Mouse (Mus musculus) layer of hippocampus, adult 18-20 months (tissue): ENCODE data around the gene Csnk2a1. TPM values are rescaled to one million over a fixed set of nuclear protein-coding genes. Genes with fewer than 3 reads are reported as not detected.
"Not testable (repeated sequence)": the region's sequence is repeated elsewhere in the genome, so short reads cannot be mapped to it uniquely, and the experiment has no call there.

ENCODE experiments used
- DNase-seq, 2 experiments: peaks; one replicate each; pipeline ENCODE4 v3.0.0; 2022; ENCODE audit warnings: low spot score in 2 of 2
- total RNA-seq, 2 experiments: library from RNA; stranded (reverse); gene quantifications; 2 replicates each; pipeline ENCODE4 v1.2.3; 2021

Gene Csnk2a1
- total RNA-seq, 2 experiments from 2014 or later: 92.6 to 95.5 TPM

GRCm38 (mm10) chr2:152230046-152230445 lies 3.4 kb downstream of the Csnk2a1 start:
- DNase-seq: no peak

GRCm38 (mm10) chr2:152237926-152238325 lies 11.3 kb downstream of the Csnk2a1 start:
- DNase-seq: no peak

- DNase-seq: no peak
Observed at GRCm38 (mm10) chr2:152240580-152240979, 13.9 kb downstream of the Csnk2a1 start.

- DNase-seq: no peak
Observed at GRCm38 (mm10) chr2:152247213-152247612, 20.6 kb downstream of the Csnk2a1 start.

GRCm38 (mm10) chr2:152250511-152250910 lies 23.9 kb downstream of the Csnk2a1 start:
- DNase-seq: no peak

GRCm38 (mm10) chr2:152259739-152260138 lies 33.1 kb downstream of the Csnk2a1 start:
- DNase-seq: no peak

- DNase-seq: no peak
Observed at GRCm38 (mm10) chr2:152273639-152274038, 47.0 kb downstream of the Csnk2a1 start.

- no peak for DNase-seq
Observed at GRCm38 (mm10) chr2:152281407-152281806, 54.8 kb downstream of the Csnk2a1 start.

GRCm38 (mm10) chr2:152287560-152287959 lies 60.9 kb downstream of the Csnk2a1 start:
- no peak for DNase-seq

GRCm38 (mm10) chr2:152288046-152288445 lies 61.4 kb downstream of the Csnk2a1 start:
- no peak for DNase-seq

GRCm38 (mm10) chr2:152289623-152290022 lies 63.0 kb downstream of the Csnk2a1 start:
- not testable (repeated sequence) for DNase-seq

- no peak for DNase-seq
Observed at GRCm38 (mm10) chr2:152292475-152292874, 65.8 kb downstream of the Csnk2a1 start.

- DNase-seq: no peak
Observed at GRCm38 (mm10) chr2:152293179-152293726, 66.6 kb downstream of the Csnk2a1 start.

GRCm38 (mm10) chr2:152293727-152294475 lies 67.3 kb downstream of the Csnk2a1 start, which contains the start of gene Tbc1d20:
Gene Tbc1d20, plus strand, starts transcription at chr2:152293828.
- DNase-seq: peak; percentile 86 to 93

GRCm38 (mm10) chr2:152294541-152294940 lies 67.9 kb downstream of the Csnk2a1 start:
- no peak for DNase-seq

GRCm38 (mm10) chr2:152302862-152303261 lies 76.2 kb downstream of the Csnk2a1 start:
- DNase-seq: no peak

GRCm38 (mm10) chr2:152303781-152304180 lies 77.1 kb downstream of the Csnk2a1 start:
- DNase-seq: no peak

- no peak for DNase-seq
Observed at GRCm38 (mm10) chr2:152305480-152305879, 78.8 kb downstream of the Csnk2a1 start.

- no peak for DNase-seq
Observed at GRCm38 (mm10) chr2:152307186-152307585, 80.5 kb downstream of the Csnk2a1 start.

- no peak for DNase-seq
Observed at GRCm38 (mm10) chr2:152312996-152313395, 86.4 kb downstream of the Csnk2a1 start.

- DNase-seq: no peak
Observed at GRCm38 (mm10) chr2:152313926-152314325, 87.3 kb downstream of the Csnk2a1 start.

- no peak for DNase-seq
Observed at GRCm38 (mm10) chr2:152317054-152317453, 90.4 kb downstream of the Csnk2a1 start.

GRCm38 (mm10) chr2:152321558-152321957 lies 94.9 kb downstream of the Csnk2a1 start:
- no peak for DNase-seq
